ENCODE assay signal across 11 mouse cellular contexts in genomic region chr1:136395073-136395472, GRCm38 (mm10). TPM values are rescaled to one million over a fixed set of nuclear protein-coding genes. Genes with fewer than 3 reads are reported as not detected.
A peak's percentile ranks its signal among the peaks of the same experiment; 100 is the strongest.
DNase-seq lines count a peak whose midpoint lies in the region; ATAC-seq and TF ChIP-seq lines count a peak whose summit lies in the region.
"Had no signal": no experiment of that assay in that cellular context is flagged by ENCODE, and none has a peak within 500 bp of the region (broad histone marks: within the 10 kb centered on the region; RNA-seq: fewer than 3 reads in every experiment).

No protein-coding gene starts in this region.

- H3K27ac ChIP-seq in heart, embryonic 11.5 days (ENCODE audit: low read depth, low read length): no peak overlapping the region
- H3K27ac ChIP-seq in hindbrain, embryonic 14.5 days: no peak overlapping the region
- no peak overlapping the region for H3K27ac ChIP-seq in midbrain, embryonic 16.5 days (ENCODE audit: low read length)
- no peak overlapping the region for H3K27ac ChIP-seq in kidney, embryonic 14.5 days (ENCODE audit: low read depth, low read length)
- H3K27ac ChIP-seq: heart, adult 2 months; macrophage had no signal

- no peak for DNase-seq in heart, postnatal 4 days
- peak; percentile 23 for DNase-seq in brain, embryonic 14.5 days (ENCODE audit: low read depth)
- DNase-seq in hindbrain, embryonic 14.5 days (ENCODE audit: low spot score): no peak
- no peak for DNase-seq in thymus, postnatal 14 days
- no peak for DNase-seq in kidney, adult 9 months
- DNase-seq: kidney, adult 8-10 months had no signal

- no peak for TF ChIP-seq CTCF in brain, embryonic 14.5 days (IDR thresholded peaks at IDR 0.05; ENCODE audit: borderline replicate concordance, extremely low read depth, insufficient read depth, insufficient read length)

- 35% methylated on average over 5 of the region's 5 CpGs for WGBS in heart, embryonic 11.5 days (ENCODE audit: insufficient replicate concordance)
- 53% methylated on average over 5 of the region's 5 CpGs for WGBS in hindbrain, embryonic 14.5 days
- WGBS in midbrain, embryonic 16.5 days: 30% methylated on average over 5 of the region's 5 CpGs
- 46% methylated on average over 5 of the region's 5 CpGs for WGBS in kidney, embryonic 14.5 days

- no peaks in the 10 kb centered on the region for H3K4me1 ChIP-seq in heart, embryonic 11.5 days (ENCODE audit: control insufficient read depth, insufficient read depth, low read length)
- 0 out of 2 replicates have a peak, but pooled peaks cover 3% of the 10 kb centered on the region for H3K4me1 ChIP-seq in hindbrain, embryonic 14.5 days (replicated peaks; ENCODE audit: control insufficient read depth, insufficient read depth, low read length)
- H3K4me1 ChIP-seq in midbrain, embryonic 16.5 days (ENCODE audit: control insufficient read depth, insufficient read depth, low read length): no peaks in the 10 kb centered on the region
- no peaks in the 10 kb centered on the region for H3K4me1 ChIP-seq in kidney, embryonic 14.5 days (ENCODE audit: control insufficient read depth, insufficient read depth, low read length)

- H3K9me3 ChIP-seq in heart, embryonic 11.5 days (replicated peaks; ENCODE audit: control insufficient read depth, low read length): no peaks in the 10 kb centered on the region
- H3K9me3 ChIP-seq in hindbrain, embryonic 14.5 days (ENCODE audit: control insufficient read depth, low read length): no peaks in the 10 kb centered on the region
- H3K9me3 ChIP-seq in midbrain, embryonic 16.5 days (replicated peaks; ENCODE audit: control insufficient read depth, low read length, poor library complexity, severe bottlenecking): no peaks in the 10 kb centered on the region
- H3K9me3 ChIP-seq in kidney, embryonic 14.5 days (ENCODE audit: control insufficient read depth, low read length): no peaks in the 10 kb centered on the region

- H3K4me3 ChIP-seq in heart, embryonic 11.5 days (ENCODE audit: low read depth, low read length): no peak overlapping the region; the same call in 1 of the 2 replicates
- H3K4me3 ChIP-seq in hindbrain, embryonic 14.5 days (replicated peaks; ENCODE audit: low read length): no peak overlapping the region
- no peak overlapping the region for H3K4me3 ChIP-seq in midbrain, embryonic 16.5 days (ENCODE audit: low read depth, low read length)
- no peak overlapping the region for H3K4me3 ChIP-seq in kidney, embryonic 14.5 days (ENCODE audit: low read length)
- H3K4me3 ChIP-seq: heart, adult 2 months had no signal

- no peak for TF ChIP-seq POLR2A in brain, embryonic 14.5 days (IDR thresholded peaks at IDR 0.05; ENCODE audit: borderline replicate concordance, extremely low read depth, insufficient read depth, insufficient read length, poor library complexity, severe bottlenecking)

- H3K4me2 ChIP-seq in heart, embryonic 11.5 days: peak overlapping the region; percentile 31
- peak overlapping the region; percentile 33 for H3K4me2 ChIP-seq in hindbrain, embryonic 14.5 days (replicated peaks)
- peak overlapping the region; percentile 35; the same call in 1 of the 2 replicates for H3K4me2 ChIP-seq in midbrain, embryonic 16.5 days (ENCODE audit: low read length)
- no peak overlapping the region for H3K4me2 ChIP-seq in kidney, embryonic 14.5 days (replicated peaks; ENCODE audit: low read depth, low read length)

- no peak overlapping the region for H3K9ac ChIP-seq in heart, embryonic 11.5 days (ENCODE audit: low read depth, low read length)
- no peak overlapping the region for H3K9ac ChIP-seq in hindbrain, embryonic 14.5 days
- no peak overlapping the region for H3K9ac ChIP-seq in midbrain, embryonic 16.5 days (ENCODE audit: low read depth, low read length)
- H3K9ac ChIP-seq in kidney, embryonic 14.5 days (ENCODE audit: low read depth, low read length): no peak overlapping the region

- no peak for ATAC-seq in heart, embryonic 11.5 days (replicated peaks; ENCODE audit: insufficient number of reproducible peaks, low FRiP score, low TSS enrichment)
- ATAC-seq in hindbrain, embryonic 14.5 days (ENCODE audit: low FRiP score): no peak
- no peak for ATAC-seq in midbrain, embryonic 16.5 days
- ATAC-seq in kidney, embryonic 14.5 days (ENCODE audit: low FRiP score, low TSS enrichment): no peak

- H3K27me3 ChIP-seq in heart, embryonic 11.5 days (ENCODE audit: control insufficient read depth, insufficient read depth, low read length): no peaks in the 10 kb centered on the region
- no peaks in the 10 kb centered on the region for H3K27me3 ChIP-seq in hindbrain, embryonic 14.5 days (ENCODE audit: control insufficient read depth, insufficient read depth, low read length)
- H3K27me3 ChIP-seq in midbrain, embryonic 16.5 days (ENCODE audit: control insufficient read depth, insufficient read depth, low read depth, low read length): no peaks in the 10 kb centered on the region
- no peaks in the 10 kb centered on the region for H3K27me3 ChIP-seq in kidney, embryonic 14.5 days (ENCODE audit: control insufficient read depth, insufficient read depth, low read length)

- no peaks in the 10 kb centered on the region for H3K36me3 ChIP-seq in heart, embryonic 11.5 days (ENCODE audit: control insufficient read depth, insufficient read depth, low read length)
- no peaks in the 10 kb centered on the region for H3K36me3 ChIP-seq in hindbrain, embryonic 14.5 days (replicated peaks; ENCODE audit: control insufficient read depth, insufficient read depth)
- H3K36me3 ChIP-seq in midbrain, embryonic 16.5 days (ENCODE audit: control insufficient read depth, insufficient read depth, low read length): no peaks in the 10 kb centered on the region
- no peaks in the 10 kb centered on the region for H3K36me3 ChIP-seq in kidney, embryonic 14.5 days (ENCODE audit: control insufficient read depth, insufficient read depth, low read length)

RNA-seq across cellular contexts. Expression of gene Ddx59, which starts 20.0 kb away (rescaled TPM):
- 12.6 and 14.0 TPM in 2 replicates for polyA plus RNA-seq in heart, embryonic 11.5 days (2014; fragmentation: Nextera tagmentation; extraction: Ambion mirVana)
- total RNA-seq in heart, postnatal 4 days (2021): 10 to 100 TPM; 11.9 TPM
- polyA plus RNA-seq in brain, embryonic 14.5 days (2012; rRNA removed): 9.1 and 11.0 TPM in 2 replicates
- 16.4 and 16.5 TPM in 2 replicates for polyA plus RNA-seq in hindbrain, embryonic 14.5 days (2014; fragmentation: Nextera tagmentation; extraction: Ambion mirVana)
- polyA plus RNA-seq in midbrain, embryonic 16.5 days (2015; fragmentation: Nextera tagmentation; extraction: Ambion mirVana): 14.5 and 16.0 TPM in 2 replicates
- 12.7 and 19.1 TPM in 2 replicates for polyA plus RNA-seq in kidney, embryonic 14.5 days (2014; fragmentation: Nextera tagmentation; extraction: Ambion mirVana)

RNA-seq across cellular contexts. Expression of gene Camsap2, which starts 49.2 kb away (rescaled TPM):
- 11.3 and 12.4 TPM in 2 replicates for polyA plus RNA-seq in heart, embryonic 11.5 days (2014; fragmentation: Nextera tagmentation; extraction: Ambion mirVana)
- 10 to 100 TPM; 33.4 to 34.0 TPM for total RNA-seq in heart, postnatal 4 days (2021)
- polyA plus RNA-seq in brain, embryonic 14.5 days (2012; rRNA removed): 38.1 and 65.6 TPM in 2 replicates
- 59.5 and 62.9 TPM in 2 replicates for polyA plus RNA-seq in hindbrain, embryonic 14.5 days (2014; fragmentation: Nextera tagmentation; extraction: Ambion mirVana)
- 27.2 and 32.3 TPM in 2 replicates for polyA plus RNA-seq in midbrain, embryonic 16.5 days (2015; fragmentation: Nextera tagmentation; extraction: Ambion mirVana)
- 13.0 and 19.1 TPM in 2 replicates for polyA plus RNA-seq in kidney, embryonic 14.5 days (2014; fragmentation: Nextera tagmentation; extraction: Ambion mirVana)
